Comparison of ENCODE assay signal across 7 mouse cellular contexts in the genomic region with DNA sequence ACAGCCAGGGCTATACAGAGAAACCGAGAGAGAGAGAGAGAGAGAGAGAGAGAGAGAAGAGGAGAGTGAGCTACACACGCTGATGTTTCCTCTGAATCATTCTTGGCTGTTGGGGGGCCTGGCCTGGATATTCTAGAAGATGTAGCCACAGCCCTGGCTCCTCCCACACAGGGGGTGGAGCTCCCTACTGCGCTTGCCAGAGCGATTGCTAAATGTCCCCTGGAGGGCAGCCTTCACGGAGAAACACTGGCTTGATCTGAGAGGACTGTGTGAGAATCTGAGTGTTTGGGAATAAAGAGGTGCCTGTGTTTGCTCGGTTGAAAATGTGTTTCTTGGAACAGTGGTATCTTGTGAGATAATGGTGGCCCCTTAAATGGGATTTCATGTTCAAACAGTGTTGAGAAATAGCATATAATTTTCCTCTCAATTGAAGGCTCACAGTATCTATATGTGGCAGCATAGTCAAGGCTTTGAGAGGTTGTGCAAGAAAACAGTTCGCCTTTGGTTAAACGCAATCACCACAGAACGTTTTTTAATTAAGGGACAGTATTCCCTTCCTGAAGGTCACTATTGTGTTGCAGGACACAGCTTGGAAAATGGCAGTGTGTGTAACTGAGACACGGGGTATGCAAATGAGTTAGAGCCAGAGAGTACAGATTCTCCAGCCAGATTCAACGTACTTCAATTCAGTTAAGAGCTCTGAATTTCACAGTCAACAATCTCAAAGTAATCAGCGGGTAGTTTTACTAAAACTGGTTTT. TPM values are rescaled to one million over a fixed set of nuclear protein-coding genes. Genes with fewer than 3 reads are reported as not detected.
A peak's percentile ranks its signal among the peaks of the same experiment; 100 is the strongest.
DNase-seq lines count a peak whose midpoint lies in the region; ATAC-seq and TF ChIP-seq lines count a peak whose summit lies in the region.

No protein-coding gene starts in this region.

- DNase-seq in 416B (ENCODE audit: low read depth), result peak; percentile 96
- peak; percentile 17 for DNase-seq in CD4-positive helper T cell, adult 2 months (ENCODE audit: low read depth, low spot score)
- DNase-seq in c-Kit-positive CD71-positive TER-119-negative erythroid progenitor cells, embryonic 14.5 days (ENCODE audit: low read depth), result peak; percentile 66
- DNase-seq in heart, adult 8-10 months (ENCODE audit: low spot score), result peak; percentile 74
- DNase-seq in kidney, postnatal 0 days (ENCODE audit: low spot score), result peak; percentile 70
- peak; percentile 51 for DNase-seq in thymus, postnatal 14 days

- peak; percentile 58 for TF ChIP-seq CTCF in kidney, postnatal 0 days (IDR thresholded peaks at IDR 0.05; ENCODE audit: low read depth)

- H3K9ac ChIP-seq in kidney, postnatal 0 days (ENCODE audit: low read depth, low read length), result no peak overlapping the region
- no peak overlapping the region for H3K9ac ChIP-seq in lung, embryonic 16.5 days (ENCODE audit: low read length)

- H3K27me3 ChIP-seq in kidney, postnatal 0 days (ENCODE audit: insufficient read depth, low read length), result no peaks in the 10 kb centered on the region
- H3K27me3 ChIP-seq in lung, embryonic 16.5 days (ENCODE audit: control insufficient read depth, insufficient read depth, low read depth, low read length), result no peaks in the 10 kb centered on the region

- WGBS in kidney, postnatal 0 days, result 47% methylated on average over 12 of the region's 12 CpGs
- WGBS in lung, embryonic 16.5 days, result 30% methylated on average over 12 of the region's 12 CpGs

- no peak overlapping the region for H3K4me2 ChIP-seq in kidney, postnatal 0 days (ENCODE audit: low read length)
- H3K4me2 ChIP-seq in lung, embryonic 16.5 days (ENCODE audit: low read depth, low read length), result no peak overlapping the region

- H3K27ac ChIP-seq in kidney, postnatal 0 days, result no peak overlapping the region
- H3K27ac ChIP-seq in lung, embryonic 16.5 days (ENCODE audit: low read length), result 0 out of 2 replicates have a peak overlapping the region, but pooled peaks have one; percentile 2

- no peaks in the 10 kb centered on the region for H3K9me3 ChIP-seq in kidney, postnatal 0 days (replicated peaks; ENCODE audit: low read length)
- no peaks in the 10 kb centered on the region for H3K9me3 ChIP-seq in lung, embryonic 16.5 days (ENCODE audit: control insufficient read depth, low read length)

- H3K36me3 ChIP-seq in kidney, postnatal 0 days (ENCODE audit: insufficient read depth, low read length), result no peaks in the 10 kb centered on the region
- H3K36me3 ChIP-seq in lung, embryonic 16.5 days (ENCODE audit: control insufficient read depth, insufficient read depth, low read length), result no peaks in the 10 kb centered on the region

- no peak overlapping the region for H3K4me3 ChIP-seq in kidney, postnatal 0 days (replicated peaks; ENCODE audit: low read depth, low read length)
- H3K4me3 ChIP-seq in lung, embryonic 16.5 days (ENCODE audit: low read length), result no peak overlapping the region

- H3K4me1 ChIP-seq in kidney, postnatal 0 days (replicated peaks; ENCODE audit: insufficient read depth, low read length), result no peaks in the 10 kb centered on the region
- H3K4me1 ChIP-seq in lung, embryonic 16.5 days (replicated peaks; ENCODE audit: control insufficient read depth, insufficient read depth, low read length), result 0 out of 2 replicates have a peak, but pooled peaks cover 3% of the 10 kb centered on the region

- ATAC-seq in kidney, postnatal 0 days (replicated peaks; ENCODE audit: low FRiP score, low read depth), result peak; percentile 36; the same call in 1 of the 2 replicates
- peak; percentile 96 for ATAC-seq in lung, embryonic 16.5 days (ENCODE audit: low read depth)

RNA-seq across cellular contexts. Expression of a gene that starts 49.4 kb away (rescaled TPM):
- total RNA-seq in heart, adult 8-10 months (2022), result 1 to 10 TPM; 4.9 to 8.2 (median 6.7) TPM
- polyA plus RNA-seq in kidney, postnatal 0 days (2015; fragmentation: Nextera tagmentation; extraction: Ambion mirVana), result 23.0 and 24.1 TPM in 2 replicates
- polyA plus RNA-seq in lung, embryonic 16.5 days (2015; fragmentation: Nextera tagmentation; extraction: Ambion mirVana), result 31.9 and 36.2 TPM in 2 replicates

Comparison
In these comparisons a context has a peak if more than half of its experiments do, and no peak if none do; other contexts are left out.
1. DNase-seq: peak in every context shown above with its lines; median percentile 96 in 416B; 74 in heart, adult 8-10 months; 70 in kidney, postnatal 0 days; 66 in c-Kit-positive CD71-positive TER-119-negative erythroid progenitor cells, embryonic 14.5 days; 51 in thymus, postnatal 14 days; 17 in CD4-positive helper T cell, adult 2 months.